Mouse (Mus musculus): Measurements from ENCODE around the gene Thsd4.

Thsd4 gene

DNA sequence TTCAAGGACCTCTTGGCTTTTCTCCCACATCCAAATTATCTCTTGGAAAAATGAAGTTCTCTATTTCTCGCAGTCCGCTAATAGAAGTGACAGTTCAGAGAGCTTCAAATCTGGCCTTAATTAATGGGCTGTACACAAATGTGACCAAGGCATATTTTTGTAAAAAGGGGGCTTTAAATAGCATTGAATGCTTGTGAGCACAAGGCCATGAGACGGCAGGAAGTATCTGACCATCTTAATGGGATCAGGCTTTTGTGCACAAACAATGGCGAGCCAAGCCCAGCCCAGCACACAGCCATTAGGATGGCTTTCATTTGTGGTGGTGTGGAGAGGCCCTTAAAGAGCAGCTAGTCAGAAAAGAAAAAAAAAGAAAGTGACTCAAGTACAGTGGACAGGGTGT, 445.4 kb downstream of the Thsd4 start:
- no peak for DNase-seq (ENCODE audit: low read depth, low spot score)

DNA sequence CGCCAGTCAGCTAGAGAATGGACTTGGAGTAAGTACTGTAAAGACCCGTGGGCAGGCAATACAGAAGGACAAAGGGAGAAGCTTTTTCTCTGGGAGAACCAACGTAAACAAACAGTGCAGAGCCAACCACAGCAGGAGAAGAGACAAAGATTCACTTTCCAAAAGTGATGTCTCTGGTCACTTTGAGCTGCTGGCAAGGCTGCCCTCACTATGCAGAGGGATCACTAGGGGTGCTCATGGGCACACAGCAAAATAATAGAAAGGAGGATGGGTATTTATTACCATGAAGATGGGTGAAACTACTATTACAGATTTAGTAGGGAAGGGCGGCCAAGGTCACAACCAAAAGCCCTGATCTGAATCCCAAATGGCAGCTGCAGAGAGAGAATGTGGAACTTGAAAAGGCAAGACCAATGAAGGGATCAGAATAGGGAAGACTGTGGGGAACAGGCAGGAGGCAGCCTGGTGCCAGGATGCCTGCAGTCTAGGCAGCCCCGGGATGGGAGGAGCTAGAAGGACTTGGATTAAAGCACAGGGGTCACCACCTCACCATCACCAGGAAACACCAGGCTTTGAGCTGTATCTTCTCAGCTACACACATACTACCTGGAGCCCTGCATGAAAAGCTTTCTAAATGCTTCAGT, 450.1 kb downstream of the Thsd4 start:
- no peak for DNase-seq (ENCODE audit: low read depth, low spot score)

DNA sequence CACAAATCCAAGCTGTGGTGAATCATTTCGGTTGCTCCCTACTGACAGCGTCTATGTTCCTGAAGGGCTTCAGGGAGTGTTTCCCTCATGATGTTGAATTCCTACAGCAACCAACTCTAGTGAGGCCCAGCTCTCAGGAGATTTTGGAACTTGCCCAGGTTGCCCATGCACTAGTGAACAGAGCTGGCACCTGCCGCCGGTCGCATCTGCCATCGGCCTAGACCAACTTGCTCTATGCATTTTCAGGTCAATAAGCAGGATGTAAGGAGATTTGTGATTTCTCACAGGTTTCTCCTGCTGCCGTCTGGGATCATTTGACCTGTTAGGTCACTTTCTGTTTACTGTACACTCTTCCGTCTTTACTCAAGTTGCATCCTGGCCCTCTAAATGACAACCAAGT, 454.6 kb downstream of the Thsd4 start:
- no peak for DNase-seq (ENCODE audit: low read depth, low spot score)

DNA sequence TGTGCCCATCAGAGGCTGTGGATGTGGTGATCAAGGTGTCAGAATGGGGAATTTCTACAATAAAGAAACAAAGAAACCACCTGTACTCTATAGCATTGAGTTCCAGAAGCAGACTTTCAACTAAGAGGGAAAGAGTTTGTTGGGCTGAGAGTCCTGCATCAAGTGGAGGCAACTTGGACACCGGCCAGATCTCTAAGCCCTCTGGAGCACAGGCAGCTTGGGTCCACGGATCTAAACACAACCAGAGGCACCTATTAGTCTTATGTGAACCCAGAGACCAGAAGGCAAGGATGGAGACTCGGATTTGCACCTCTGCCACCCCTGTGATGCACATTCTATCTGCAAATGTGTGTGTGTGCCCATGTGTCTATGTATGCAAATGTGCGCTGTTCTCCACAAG, 456.7 kb downstream of the Thsd4 start:
- no peak for DNase-seq (ENCODE audit: low read depth, low spot score)

DNA sequence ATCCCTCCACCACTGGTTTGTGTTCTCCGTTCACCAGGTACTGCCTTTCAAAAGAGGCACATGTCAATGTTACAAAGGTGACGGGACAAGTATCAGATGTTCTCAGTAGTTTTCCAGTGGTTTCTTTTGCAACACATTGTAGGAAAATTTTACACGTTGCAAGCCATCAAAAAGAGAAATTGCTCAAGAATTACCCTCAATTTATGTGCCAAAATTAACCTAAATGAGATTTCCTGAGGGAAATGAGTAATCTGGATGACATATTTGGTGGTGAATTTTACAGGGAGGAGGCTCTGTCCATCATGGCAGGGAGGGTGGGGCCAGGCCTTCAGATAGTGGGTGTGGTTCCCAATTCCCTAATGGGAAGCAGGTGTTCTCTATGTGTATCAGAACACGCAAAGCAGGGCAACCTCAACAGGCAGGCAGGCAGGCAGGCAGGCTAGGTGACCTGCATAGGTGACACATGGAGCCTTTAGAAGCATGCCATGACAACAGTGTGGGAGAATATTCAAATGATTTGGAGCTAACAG, 458.6 kb downstream of the Thsd4 start:
- no peak for DNase-seq (ENCODE audit: low read depth, low spot score)

- no peak for DNase-seq (ENCODE audit: low read depth, low spot score)
Measured at GRCm38 (mm10) chr9:60056131-60056530, 465.7 kb downstream of the Thsd4 start.

DNA sequence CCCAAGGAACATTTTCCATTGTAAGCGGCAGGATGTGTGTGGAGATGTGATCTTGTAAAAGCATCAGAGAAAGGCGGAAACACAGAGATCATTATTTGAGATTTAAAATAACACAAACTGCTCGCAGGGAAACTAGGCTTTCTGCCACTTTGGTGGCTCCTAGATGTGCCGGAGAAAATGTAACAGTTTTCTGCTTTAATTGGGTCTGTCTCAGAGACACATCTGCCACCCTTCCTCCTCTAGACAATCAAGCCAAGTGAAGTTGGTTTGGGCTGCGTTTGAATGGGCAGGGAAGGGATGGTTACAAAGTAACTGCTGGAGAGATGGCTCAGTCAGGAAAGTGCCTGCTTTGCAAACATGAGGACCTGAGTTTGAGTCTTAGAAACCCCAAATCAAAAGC, 466.9 kb downstream of the Thsd4 start:
- no peak for DNase-seq (ENCODE audit: low read depth, low spot score)

DNA sequence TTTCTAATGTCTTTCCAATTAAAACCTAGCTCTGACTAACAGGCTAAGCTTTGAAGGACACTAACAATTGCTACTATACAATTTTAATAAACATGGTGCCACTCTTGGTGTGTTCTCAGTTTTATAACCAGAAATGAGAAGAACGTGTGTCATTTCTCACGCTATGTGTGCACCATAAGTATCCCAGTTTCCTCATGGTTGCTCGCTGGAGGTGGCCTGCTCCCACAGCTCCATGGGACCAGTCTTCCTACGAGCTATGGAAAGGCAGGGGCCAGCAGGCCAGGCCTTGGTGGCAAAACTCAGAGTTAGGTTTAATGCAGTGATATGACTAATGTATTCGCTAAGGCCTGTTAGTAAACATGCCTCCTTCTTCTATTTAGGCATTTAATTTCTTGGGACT, 468.7 kb downstream of the Thsd4 start:
- no peak for DNase-seq (ENCODE audit: low read depth, low spot score)

DNA sequence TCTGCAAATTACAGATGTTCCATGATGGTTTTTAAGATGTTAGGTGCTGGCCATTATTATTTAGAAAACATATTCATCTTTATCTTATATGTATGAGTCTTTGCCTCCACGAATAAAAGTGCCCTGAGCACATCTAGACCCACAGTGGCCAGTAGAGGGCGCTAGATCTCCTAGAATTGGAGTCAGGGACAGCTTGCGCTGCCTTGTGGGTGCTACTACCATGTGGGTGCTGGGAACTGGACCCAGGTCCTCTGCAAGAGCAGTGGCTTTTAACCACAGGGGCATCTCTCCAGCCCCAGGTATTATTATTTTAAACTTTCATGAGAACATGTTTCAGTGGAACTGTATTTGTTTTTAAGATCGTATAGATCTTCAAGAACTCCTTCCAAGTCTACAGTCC, 469.4 kb downstream of the Thsd4 start:
- no peak for DNase-seq (ENCODE audit: low read depth, low spot score)

GRCm38 (mm10) chr9:60043175-60043574, 478.7 kb downstream of the Thsd4 start:
- DNase-seq (ENCODE audit: low read depth, low spot score), result no peak

DNA sequence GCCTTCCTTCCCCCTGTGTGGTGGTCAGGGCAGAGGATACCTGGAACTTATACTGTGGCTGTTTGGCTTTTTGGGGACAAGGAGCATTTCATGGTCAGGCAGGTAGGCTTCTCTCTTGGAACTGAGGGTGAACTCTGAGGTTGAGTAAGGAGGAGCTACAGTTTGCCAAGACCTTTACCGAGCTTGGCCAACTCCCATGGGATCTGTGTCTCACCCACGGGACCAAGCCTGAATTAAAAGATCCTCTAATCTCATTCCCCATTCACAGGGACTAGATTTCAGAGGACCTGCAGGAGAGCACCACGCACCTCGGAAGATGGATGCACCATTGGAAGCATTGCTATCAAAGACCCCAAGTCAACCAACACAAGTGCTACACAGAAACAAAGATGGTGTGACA, 487.0 kb downstream of the Thsd4 start:
- DNase-seq (ENCODE audit: low read depth, low spot score), result no peak

- no peak for DNase-seq (ENCODE audit: low read depth, low spot score)
Measured at GRCm38 (mm10) chr9:60027234-60027633, 494.6 kb downstream of the Thsd4 start.

GRCm38 (mm10) chr9:60026795-60027194, 495.1 kb downstream of the Thsd4 start:
- DNase-seq (ENCODE audit: low read depth, low spot score), result no peak

- DNase-seq (ENCODE audit: low read depth, low spot score), result no peak
Measured at GRCm38 (mm10) chr9:60025919-60026318, 495.9 kb downstream of the Thsd4 start.

DNA sequence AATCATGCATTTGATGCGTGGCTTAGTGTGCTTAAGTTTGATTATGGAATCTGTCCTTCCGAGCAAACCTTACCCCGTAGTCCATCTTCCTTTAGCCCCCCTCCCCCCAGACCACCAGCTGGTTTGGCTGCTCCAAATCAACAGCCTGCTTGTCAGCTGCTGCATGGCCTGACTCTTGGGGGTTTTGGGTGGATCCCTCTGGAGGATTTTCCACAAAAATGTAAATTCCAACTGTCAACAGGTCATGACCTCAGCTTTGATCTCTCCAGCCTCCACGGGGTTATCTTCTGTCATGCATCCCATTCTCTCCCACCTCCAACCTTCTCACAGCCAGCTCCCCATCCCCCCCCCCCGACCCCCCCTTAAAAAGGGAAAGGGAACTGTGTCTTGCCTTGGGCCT, 496.9 kb downstream of the Thsd4 start:
- DNase-seq (ENCODE audit: low read depth, low spot score), result peak; percentile 35

DNA sequence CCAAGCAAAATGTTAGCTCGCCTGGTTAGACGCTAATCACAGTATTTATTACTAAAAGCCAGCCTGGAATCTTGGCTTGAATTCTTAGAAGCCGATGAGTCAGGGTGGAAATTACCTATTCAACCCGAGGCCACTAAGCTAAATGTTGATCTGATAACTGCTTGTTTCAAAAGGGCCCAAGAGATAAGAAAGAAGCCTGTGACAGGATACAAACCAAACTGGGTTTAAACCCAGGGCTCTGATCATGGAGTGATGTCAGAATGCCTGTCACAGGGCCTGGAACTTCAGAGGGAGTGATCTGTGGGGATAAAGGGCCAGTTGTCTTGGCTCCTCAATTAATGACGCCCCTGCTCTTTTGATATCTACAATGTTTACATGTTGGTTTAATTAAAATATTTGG, 497.3 kb downstream of the Thsd4 start:
- DNase-seq (ENCODE audit: low read depth, low spot score), result no peak

DNA sequence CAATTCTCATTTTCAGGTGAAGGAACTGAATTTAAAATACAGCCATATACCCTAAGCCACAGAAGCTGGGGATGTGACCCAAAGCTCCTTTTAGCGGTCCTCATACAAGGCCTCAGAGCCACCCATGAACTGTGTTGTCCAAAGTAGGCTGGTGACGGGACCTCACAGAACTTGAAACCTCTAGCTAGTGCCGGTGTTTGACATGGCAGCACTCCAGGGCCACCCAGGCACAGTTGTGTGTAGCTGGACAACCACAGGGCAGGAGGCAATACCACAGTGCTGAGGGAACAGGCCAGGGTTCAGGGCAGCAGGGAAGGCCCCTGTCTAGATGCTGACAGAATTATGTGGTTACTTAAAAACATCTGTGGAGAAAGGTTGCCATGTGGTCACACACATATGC, 499.5 kb downstream of the Thsd4 start:
- DNase-seq (ENCODE audit: low read depth, low spot score), result no peak

DNA sequence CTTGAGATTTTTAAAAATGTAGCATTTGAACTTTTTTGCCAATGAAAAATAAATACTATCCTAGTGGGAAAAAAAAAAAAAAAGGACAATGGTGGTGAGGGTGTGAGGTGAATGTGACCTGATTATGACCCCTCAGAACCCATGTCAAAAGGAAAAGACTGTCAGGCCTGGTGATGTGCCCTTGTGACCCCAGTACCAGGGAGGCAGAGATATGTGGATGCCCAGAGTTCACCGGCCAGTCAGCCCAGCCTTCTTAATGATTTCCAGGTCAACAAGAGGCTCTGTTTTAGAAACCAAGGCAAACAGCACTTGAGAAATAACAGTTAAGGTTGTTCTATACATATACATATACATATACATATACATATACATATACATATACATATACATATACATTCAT, 501.4 kb downstream of the Thsd4 start:
- no peak for DNase-seq (ENCODE audit: low read depth, low spot score)

- DNase-seq (ENCODE audit: low read depth, low spot score), result no peak
Measured at GRCm38 (mm10) chr9:60010285-60010684, 511.6 kb downstream of the Thsd4 start.

GRCm38 (mm10) chr9:60008936-60009335, 512.9 kb downstream of the Thsd4 start:
- no peak for DNase-seq (ENCODE audit: low read depth, low spot score)

DNA sequence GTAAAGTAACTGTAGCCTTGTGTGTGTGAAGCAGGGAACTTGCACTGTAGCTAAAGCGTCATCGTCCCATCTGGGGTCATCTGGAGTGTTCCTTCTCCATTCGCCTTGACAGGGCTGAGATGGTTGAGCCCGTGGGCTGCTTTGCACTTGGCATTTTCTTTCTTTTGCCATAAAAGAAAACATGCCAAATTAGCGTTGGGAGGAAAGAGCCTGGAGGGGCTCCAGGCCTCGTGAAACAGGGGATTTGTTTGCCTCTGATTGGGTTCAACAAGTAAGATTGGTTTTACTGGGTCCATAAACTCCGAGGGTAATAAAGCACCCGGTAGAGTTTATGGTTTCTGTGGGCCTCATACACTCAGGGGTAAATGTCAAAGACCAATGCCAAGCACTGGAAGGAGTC, 519.5 kb downstream of the Thsd4 start:
- no peak for DNase-seq (ENCODE audit: low read depth, low spot score)

GRCm38 (mm10) chr9:60001444-60001843, 520.4 kb downstream of the Thsd4 start:
- DNase-seq (ENCODE audit: low read depth, low spot score), result no peak

DNA sequence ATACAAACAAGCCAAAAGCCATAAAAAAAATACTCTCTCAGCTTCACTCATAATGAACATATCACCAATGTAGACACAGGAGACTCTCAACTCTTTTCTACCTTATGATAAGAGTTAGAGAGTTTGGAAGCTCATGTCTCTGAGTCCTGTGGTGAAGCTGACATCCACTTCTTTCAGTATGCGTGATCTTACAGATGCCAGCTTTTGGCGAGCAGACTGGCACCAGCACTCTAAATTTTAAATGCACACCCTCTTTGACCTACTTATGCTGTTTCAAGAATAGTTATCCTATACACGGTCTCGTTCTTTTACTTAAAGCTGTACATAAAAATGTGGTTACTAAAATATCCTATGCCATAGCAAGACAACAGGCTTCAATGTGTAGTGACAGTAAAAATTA, 524.1 kb downstream of the Thsd4 start:
- no peak for DNase-seq (ENCODE audit: low read depth, low spot score)

DNA sequence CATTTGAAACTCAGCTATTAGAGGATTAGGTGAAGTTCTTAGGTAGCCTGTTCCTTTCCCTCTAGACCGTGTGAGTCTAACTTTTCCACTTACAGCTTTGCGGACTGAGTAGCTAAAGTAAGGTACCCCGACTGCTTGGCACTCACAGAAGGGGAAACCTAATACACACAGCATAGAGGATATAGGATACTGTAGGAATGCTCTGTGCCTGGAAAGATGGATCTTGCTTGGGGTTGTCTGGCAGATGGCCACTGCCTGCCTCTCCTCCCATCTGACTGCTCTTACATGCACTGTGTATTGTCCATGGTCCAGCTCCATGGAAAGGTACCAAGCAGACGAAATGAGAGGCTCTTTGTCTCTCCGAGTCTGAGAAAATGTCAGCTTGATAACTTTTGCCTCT, 530.4 kb downstream of the Thsd4 start:
- no peak for DNase-seq (ENCODE audit: low read depth, low spot score)
